Mouse (Mus musculus): ENCODE results near the gene Coro1c. TPM values are rescaled to one million over a fixed set of nuclear protein-coding genes. Genes with fewer than 3 reads are reported as not detected.

Gene Coro1c
- total RNA-seq, 2 experiments from 2014 or later: 43.9 to 56.3 TPM

DNA sequence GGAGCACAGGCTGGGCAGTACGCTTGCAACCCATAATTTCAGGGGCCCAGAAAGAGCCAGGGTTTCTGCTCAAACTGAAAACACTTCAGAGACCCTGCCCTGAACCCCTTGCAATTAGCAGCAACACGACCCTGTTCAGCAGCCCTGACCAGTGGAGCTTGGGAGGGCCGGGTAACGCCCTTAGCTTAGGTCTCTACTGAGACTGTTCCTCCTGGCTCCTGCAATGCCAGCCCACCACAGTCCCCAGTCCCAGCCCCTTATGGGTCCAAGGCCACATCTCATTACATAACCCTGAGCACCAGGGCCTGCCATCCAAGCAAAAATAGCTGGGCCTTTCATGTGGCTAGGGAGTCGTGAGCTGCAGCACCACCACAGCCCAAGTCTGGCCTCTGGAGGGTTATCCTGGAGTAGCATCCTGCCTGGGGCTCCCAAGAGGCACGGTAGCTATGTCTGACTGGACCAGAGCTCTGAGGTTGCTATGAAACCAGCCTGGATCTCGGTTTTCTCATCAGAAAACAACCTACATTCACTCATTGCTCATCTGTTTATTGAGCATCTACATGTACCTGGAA lies 104.1 kb downstream of the Coro1c start:
- DNase-seq (ENCODE audit: low spot score in 2 of 2): no peak

DNA sequence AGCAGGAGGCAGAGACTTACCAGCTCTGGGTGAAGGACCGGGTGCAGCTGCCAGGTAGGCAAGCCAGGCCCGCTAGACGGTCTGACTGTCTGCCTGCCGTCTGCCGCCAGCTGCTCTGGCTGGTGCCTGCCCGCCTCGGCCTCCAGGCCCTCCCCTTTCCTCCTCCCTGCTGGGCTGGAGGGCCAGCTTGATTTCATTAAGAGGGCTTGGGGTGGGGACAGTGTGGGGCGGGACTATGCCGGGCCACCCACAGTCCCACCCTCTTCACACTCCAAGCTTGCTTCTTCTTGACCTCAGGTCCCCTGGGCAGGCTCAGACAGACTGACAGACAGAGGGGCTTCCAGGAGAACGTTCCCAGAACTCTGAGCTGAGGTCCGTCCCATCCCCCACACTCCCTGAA lies 108.3 kb downstream of the Coro1c start, which contains the start of gene Tmem119:
Gene Tmem119 (minus strand): TSS at position 237 of the 400 bp plus-strand sequence.
- DNase-seq (ENCODE audit: low spot score in 2 of 2): peak in 1 of 2 experiments; percentile 19

DNA sequence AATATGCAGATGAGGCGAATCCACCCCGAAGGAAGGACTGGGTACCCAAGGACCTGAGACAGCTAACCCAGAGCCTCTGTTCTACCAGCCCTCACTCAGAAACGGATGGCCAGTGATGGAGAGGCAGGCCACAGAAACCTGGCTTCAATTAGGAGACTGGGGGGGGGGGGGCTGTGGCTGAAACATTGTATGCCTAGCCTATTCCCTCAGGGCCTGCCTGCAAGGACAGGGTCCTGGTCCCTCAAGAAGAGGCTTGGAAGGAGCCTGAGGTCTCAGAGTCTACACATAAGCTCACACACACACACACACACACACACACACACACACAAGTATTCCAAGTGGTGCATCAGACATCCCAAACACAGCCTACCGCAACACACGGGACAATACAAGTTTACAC lies 108.9 kb downstream of the Coro1c start:
- DNase-seq (ENCODE audit: low spot score in 2 of 2): no peak

DNA sequence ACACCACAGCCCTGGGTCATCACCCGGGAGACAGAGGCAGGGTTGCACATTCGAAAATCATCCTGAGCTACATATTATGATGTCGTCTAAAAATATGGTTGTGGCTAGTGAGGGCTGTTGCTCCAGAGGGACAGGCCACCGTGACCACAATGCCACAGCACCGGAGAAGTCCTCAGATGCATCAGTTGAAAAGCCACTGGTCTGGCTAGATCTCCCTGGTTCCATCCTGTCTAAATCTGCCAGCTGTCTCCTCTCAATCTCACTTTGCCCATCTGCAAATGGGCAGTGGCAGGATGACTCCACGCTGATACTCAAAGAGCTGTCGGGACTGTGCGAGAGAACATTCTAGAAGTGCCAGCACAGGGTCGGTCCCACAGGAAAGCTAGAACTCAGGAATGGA lies 110.0 kb downstream of the Coro1c start:
- DNase-seq (ENCODE audit: low spot score in 2 of 2): no peak

DNA sequence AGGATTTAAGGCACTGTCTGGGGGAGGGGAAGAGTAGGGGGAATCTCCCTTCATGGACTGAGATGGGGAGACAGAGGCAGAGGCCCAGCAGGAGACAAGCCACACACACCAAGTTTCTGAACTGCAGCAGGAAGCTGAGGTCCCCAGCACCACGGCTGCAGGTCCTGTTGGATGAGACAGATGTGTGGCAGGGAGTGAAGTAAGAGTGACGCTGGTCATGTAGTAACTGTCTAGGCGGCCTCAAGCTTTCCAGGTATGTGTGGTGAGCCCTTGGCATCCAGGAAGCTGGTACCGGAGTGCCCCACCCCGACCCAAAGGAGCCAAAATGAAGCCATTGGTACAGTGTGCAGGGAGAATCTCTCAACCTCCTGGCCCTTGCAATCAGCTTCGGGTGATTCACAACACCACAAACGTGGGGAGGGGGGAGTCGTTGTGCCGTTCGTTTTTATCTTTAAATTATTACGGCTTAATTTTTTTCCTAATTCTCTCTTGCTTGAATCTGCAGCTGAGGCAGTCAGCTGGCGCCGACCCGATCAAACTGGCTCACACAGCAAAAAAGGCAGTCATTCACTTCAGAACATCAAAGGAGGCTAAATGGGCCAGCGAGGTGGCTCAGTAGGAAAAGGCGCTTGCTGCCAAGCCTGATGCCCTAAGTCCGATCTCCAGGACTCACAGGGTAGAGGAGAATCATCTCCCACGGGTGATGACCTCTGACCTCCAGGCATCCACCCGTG lies 111.2 kb downstream of the Coro1c start:
- no peak for DNase-seq (ENCODE audit: low spot score in 2 of 2)

DNA sequence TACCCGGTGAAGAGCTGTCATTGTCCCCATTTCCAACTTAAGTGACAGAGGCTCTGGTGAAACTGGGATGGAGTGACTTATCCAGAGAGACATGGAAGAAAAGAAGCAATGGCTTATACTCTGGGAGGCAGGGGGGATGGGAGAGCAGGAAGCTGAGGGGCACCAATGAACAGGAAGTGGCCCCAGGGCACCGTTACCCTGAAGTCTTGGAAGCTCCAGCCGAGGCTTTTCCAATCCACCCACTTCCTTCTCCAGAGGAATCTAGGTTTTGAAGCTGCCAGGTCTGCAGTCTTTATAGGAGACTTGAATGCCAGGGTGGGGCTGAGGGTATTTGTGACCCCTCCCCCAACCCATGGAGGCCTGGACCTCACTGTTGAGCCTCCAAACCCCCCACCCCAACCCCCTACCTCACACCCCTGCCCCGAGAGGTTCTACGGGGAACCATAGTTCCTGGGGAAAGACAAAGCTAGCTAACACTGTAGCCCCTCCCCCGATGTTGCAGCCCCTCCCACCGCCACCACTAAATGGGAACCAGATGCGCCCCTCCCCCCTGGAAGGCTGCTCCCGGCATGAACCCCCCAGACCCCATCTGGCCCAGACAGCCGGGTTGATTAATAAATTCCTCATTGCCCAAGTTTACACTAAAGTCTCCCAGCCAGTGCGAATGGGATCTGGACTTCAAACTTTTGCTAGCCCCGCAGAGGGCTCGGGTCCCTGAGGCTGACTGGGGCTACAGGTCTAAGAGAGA lies 112.0 kb downstream of the Coro1c start:
- DNase-seq (ENCODE audit: low spot score in 2 of 2): no peak

Other genes starting within 250 kb of the Coro1c start
- not detected for gene 1700069L16Rik, start 184.0 kb downstream of the Coro1c start, total RNA-seq (2021)
- gene Ficd, start 173.0 kb downstream of the Coro1c start, total RNA-seq (2021): 10 to 100 TPM; 10.3 to 10.8 TPM
- gene Sart3, start 136.2 kb downstream of the Coro1c start, total RNA-seq (2021): 10 to 100 TPM; 28.4 to 33.7 TPM
- 1,000 to 10,000 TPM in 1 of 2 experiments, 100 to 1,000 TPM in 1; 455 to 1,089 TPM for gene Iscu, start 136.0 kb downstream of the Coro1c start, total RNA-seq (2021)
- 10 to 100 TPM in 1 of 2 experiments, 1 to 10 TPM in 1; 6.8 to 12.3 TPM for gene Tmem119, start 108.2 kb downstream of the Coro1c start, total RNA-seq (2021)
- gene Selplg, start 76.1 kb downstream of the Coro1c start, total RNA-seq (2021): 10 to 100 TPM in 1 of 2 experiments, 1 to 10 TPM in 1; 4.5 to 10.0 TPM
- gene Ssh1, start 85.1 kb upstream of the Coro1c start, total RNA-seq (2021): 10 to 100 TPM; 15.0 to 15.5 TPM
- gene Dao, start 94.9 kb upstream of the Coro1c start, total RNA-seq (2021): under 1 TPM in 1 of 2 experiments, not detected in 1; 0.20 TPM
- 10 to 100 TPM; 29.5 to 31.2 TPM for gene Usp30, start 156.7 kb upstream of the Coro1c start, total RNA-seq (2021)
- gene Svop, start 182.8 kb upstream of the Coro1c start, total RNA-seq (2021): 1 to 10 TPM; 2.9 TPM
- 1 to 10 TPM; 6.3 to 8.1 TPM for gene Alkbh2, start 219.5 kb upstream of the Coro1c start, total RNA-seq (2021)
- gene Ung, start 221.6 kb upstream of the Coro1c start, total RNA-seq (2021): 1 to 10 TPM; 2.8 to 4.1 TPM
- 100 to 1,000 TPM; 130 to 232 TPM for gene Acacb, start 237.8 kb upstream of the Coro1c start, total RNA-seq (2021)